Mouse (Mus musculus) liver, embryonic 14.5 days (tissue): ENCODE measurements around the gene Fgfr4. TPM values are rescaled to one million over a fixed set of nuclear protein-coding genes. Genes with fewer than 3 reads are reported as not detected.

Experiments used
- ATAC-seq: fragments of 200-750 bp; cut with Nextera tagmentation; 2 replicates; pipeline ENCODE4 v1.8.0; 2017; ENCODE audit warnings: moderate number of reproducible peaks, mild to moderate bottlenecking, moderate library complexity; ENCODE audit not compliant: insufficient read depth
- DNase-seq, 3 experiments: peaks; one replicate each; pipeline ENCODE4 v3.0.0-alpha.2; 2012 to 2013; ENCODE audit warnings: low read depth in 3 of 3, low spot score in 3 of 3
- H3K27ac ChIP-seq: fragments of 300-500 bp; sonication (generic); 2 replicates; pipeline ENCODE4 v1.5.1; 2014; ENCODE audit warnings: moderate library complexity, mild to moderate bottlenecking, control low read depth, inconsistent platforms
- H3K27me3 ChIP-seq: fragments of 300-500 bp; sonication (generic); 2 replicates; pipeline ENCODE4 v1.6.1; 2014; ENCODE audit warnings: mild to moderate bottlenecking, low read length, moderate library complexity; ENCODE audit not compliant: control insufficient read depth, insufficient read depth
- H3K36me3 ChIP-seq: fragments of 300-500 bp; sonication (generic); replicated peaks from 2 replicates; pipeline ENCODE4 v1.6.1; 2014; ENCODE audit warnings: low read depth; ENCODE audit not compliant: control insufficient read depth, insufficient read depth
- H3K4me1 ChIP-seq, 2 experiments: fragments of 200-500 bp in 1 of 2; fragments of 300-500 bp in 1 of 2; sonication (generic) in 1 of 2; replicated peaks; 2 replicates each; pipeline ENCODE4 v1.6.1; 2012 to 2014; ENCODE audit warnings: antibody characterized with exemption in 1 of 2, inconsistent platforms in 1 of 2, low read length in 1 of 2; ENCODE audit not compliant: control insufficient read depth in 2 of 2, insufficient read depth in 2 of 2
- H3K4me2 ChIP-seq: fragments of 300-500 bp; sonication (generic); 2 replicates; pipeline ENCODE4 v1.6.1; 2014; ENCODE audit warnings: low read depth, mild to moderate bottlenecking, control low read depth, moderate library complexity
- H3K4me3 ChIP-seq, 2 experiments: fragments of 200-500 bp in 1 of 2; fragments of 300-500 bp in 1 of 2; sonication (generic) in 1 of 2; 2 replicates each; pipeline ENCODE4 v1.5.1; 2012 to 2014; ENCODE audit warnings: low read depth in 2 of 2, low read length in 2 of 2, mild to moderate bottlenecking in 2 of 2, control low read depth in 1 of 2, inconsistent platforms in 1 of 2, moderate library complexity in 1 of 2; ENCODE audit not compliant: insufficient read depth in 1 of 2
- H3K9ac ChIP-seq: fragments of 300-500 bp; sonication (generic); replicated peaks from 2 replicates; pipeline ENCODE4 v1.6.1; 2014; ENCODE audit warnings: mild to moderate bottlenecking, control low read depth, moderate library complexity
- H3K9me3 ChIP-seq: fragments of 300-500 bp; sonication (generic); 2 replicates; pipeline ENCODE4 v1.6.1; 2016; ENCODE audit warnings: low read length, mixed read lengths; ENCODE audit not compliant: control insufficient read depth
- CTCF ChIP-seq: IDR thresholded peaks from 2 replicates; pipeline ENCODE4 v1.5.1; 2016; ENCODE audit warnings: antibody characterized with exemption, low read depth, control low read depth
- EP300 ChIP-seq: IDR thresholded peaks from 2 replicates; pipeline ENCODE4 v1.6.1; 2016; ENCODE audit warnings: antibody characterized with exemption, low read depth
- WGBS: fragments of 180-500 bp; shearing (Covaris S2); extraction: QIAGEN DNeasy Blood & Tissue Kit; methylation state at CpG from one replicate; pipeline ENCODE4 v1.1.7; 2014; ENCODE audit not compliant: insufficient replicate concordance; 5-methylcytosine and 5-hydroxymethylcytosine counted together
- polyA plus RNA-seq, 2 experiments: library from polyadenylated mRNA; depleted of rRNA in 1 of 2; stranded (reverse) in 1 of 2; unstranded in 1 of 2; fragments of >200 nt; fragmentation: Nextera tagmentation in 1 of 2; extraction: Ambion mirVana in 1 of 2; gene quantifications; 2 replicates each; pipeline versions ENCODE4 v1.2.1 to v1.2.3; 2012 to 2014

Fgfr4 gene
- polyA plus RNA-seq, 2 experiments: 3.3 to 3.9 TPM

DNA sequence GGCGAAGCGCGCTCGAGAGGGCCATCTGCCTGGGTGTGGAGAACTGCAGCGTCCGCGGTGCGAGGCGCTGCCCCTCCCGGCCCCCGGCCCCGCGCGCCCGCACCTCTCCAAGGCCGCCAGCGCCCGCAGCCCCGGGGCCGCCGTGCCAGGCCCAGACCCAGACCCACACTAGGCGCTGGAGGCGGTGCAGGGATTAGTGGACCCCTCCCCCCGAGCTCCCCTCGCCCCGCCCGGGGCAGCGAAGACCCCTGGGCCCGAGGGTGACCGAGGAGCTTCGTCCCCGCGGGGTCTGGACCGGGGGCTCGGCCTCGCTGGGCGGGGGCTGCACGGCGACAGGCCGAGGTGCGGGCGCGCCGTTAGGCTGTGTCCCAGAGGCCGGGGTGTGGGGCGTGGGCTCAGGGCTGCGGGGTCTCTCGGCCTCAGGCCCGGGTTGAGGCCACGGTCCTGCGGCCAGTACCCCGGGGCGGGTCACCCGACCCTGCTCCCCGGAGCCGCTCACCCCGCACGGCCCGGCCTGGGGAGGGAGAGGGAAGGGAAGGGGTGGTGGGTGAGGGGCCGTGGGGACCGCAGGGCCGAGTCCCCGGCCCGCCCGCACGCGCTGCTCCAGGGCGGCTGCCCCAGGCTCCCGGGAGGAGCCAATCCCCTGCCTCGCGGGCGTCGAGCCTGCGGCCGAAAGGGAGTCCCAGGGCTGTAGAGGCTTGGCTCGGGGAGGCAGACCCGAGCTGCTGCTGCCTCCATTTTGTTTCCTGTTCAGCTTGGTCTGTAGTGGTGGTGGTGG is 57.9 kb downstream of the Fgfr4 start:
- TF ChIP-seq EP300 (no peak), CTCF (no peak; the same call in 1 of the 2 replicates)
- peak overlapping the region; percentile 64 to 91 for H3K4me3 ChIP-seq
- H3K4me2 ChIP-seq: peak overlapping the region; percentile 80
- whole genome bisulfite sequencing: 3% methylated on average over 69 of the region's 77 CpGs
- peaks cover 18 to 32% of the 10 kb centered on the region in 2 experiments for H3K4me1 ChIP-seq
- no peaks in the 10 kb centered on the region for H3K27me3 ChIP-seq
- H3K9me3 ChIP-seq: no peaks in the 10 kb centered on the region
- peaks cover 15% of the 10 kb centered on the region for H3K36me3 ChIP-seq
- H3K9ac ChIP-seq: peak overlapping the region; percentile 89
- ATAC-seq: peak; percentile 36
- H3K27ac ChIP-seq: peak overlapping the region; percentile 61
- DNase-seq: peak; percentile 28 to 50 (median 33)

DNA sequence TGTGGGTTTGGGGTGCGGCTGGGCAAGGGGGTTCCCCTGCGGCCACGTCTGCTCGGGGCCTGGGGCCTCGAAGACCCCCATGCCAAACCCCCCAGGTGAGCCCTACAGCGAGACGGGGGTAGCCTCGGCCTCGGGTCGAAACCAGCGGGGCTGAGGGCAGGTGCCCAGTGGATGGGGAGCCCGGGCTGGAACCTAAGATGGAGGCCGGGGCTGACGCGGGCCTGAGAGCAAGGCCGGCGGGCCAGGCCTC is 58.5 kb downstream of the Fgfr4 start:
- TF ChIP-seq EP300 (no peak), CTCF (no peak)
- Histone ChIP-seq H3K9ac (peak overlapping the region; percentile 89), H3K4me1 (peaks cover 20 to 35% of the 10 kb centered on the region in 2 experiments), H3K9me3 (no peaks in the 10 kb centered on the region), H3K27ac (peak overlapping the region; percentile 61), H3K4me3 (peak overlapping the region; percentile 64 to 91), H3K4me2 (peak overlapping the region; percentile 80), H3K27me3 (no peaks in the 10 kb centered on the region), H3K36me3 (peaks cover 17% of the 10 kb centered on the region)
- 1% methylated on average over 17 of the region's 17 CpGs for WGBS
- ATAC-seq: peak; percentile 64
- DNase-seq: no peak

DNA sequence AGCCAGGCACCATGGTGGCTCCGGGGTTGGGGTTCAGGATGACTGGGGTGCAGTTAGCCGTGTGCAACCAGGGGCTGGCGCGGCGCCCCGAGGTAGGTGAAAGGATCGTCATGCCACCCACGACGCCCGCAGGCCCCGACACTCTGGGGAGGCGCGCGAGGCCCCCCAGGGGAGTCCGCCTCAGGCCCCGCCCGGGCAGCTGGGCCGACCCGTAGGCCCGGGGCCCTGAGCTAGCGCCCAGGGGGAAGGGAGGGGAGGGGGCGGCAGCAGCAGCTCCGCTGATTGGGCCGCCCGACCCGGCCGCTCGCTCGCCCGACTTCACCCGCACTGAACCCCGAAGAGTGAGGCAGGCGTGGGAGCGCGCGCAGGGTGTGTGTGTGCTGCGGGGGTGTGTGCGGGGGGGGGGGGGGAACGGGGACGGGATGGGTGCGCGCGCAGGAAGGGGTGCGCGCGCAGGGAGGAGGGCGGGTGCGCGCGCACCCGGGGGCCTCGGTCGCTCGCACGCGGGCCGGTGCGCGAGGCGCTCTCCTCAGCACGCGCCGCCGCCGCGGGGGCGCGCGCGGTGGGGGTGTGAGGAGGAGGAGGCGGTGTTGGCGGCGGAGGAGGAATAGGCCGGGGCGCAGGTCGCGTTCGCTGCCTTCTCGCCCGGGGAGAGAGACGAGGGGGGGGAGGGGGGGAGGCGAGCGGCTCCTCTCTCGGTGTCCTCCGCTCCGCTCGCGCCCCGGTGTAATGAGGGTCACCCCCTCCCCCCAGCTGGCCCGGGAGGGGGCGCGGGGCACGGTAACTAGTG is 59.0 kb downstream of the Fgfr4 start:
- peak; percentile 80 for ATAC-seq
- WGBS: under 1% methylated on average over 44 of the region's 93 CpGs
- H3K4me2 ChIP-seq: peak overlapping the region; percentile 80
- H3K9me3 ChIP-seq: no peaks in the 10 kb centered on the region
- DNase-seq: peak; percentile 82 to 88 (median 87)
- H3K4me3 ChIP-seq: peak overlapping the region; percentile 89 to 91
- H3K36me3 ChIP-seq: peaks cover 22% of the 10 kb centered on the region
- TF ChIP-seq CTCF (no peak), EP300 (no peak)
- H3K9ac ChIP-seq: peak overlapping the region; percentile 96
- H3K27me3 ChIP-seq: no peaks in the 10 kb centered on the region
- peak overlapping the region; percentile 75 for H3K27ac ChIP-seq
- peaks cover 25 to 40% of the 10 kb centered on the region in 2 experiments for H3K4me1 ChIP-seq

DNA sequence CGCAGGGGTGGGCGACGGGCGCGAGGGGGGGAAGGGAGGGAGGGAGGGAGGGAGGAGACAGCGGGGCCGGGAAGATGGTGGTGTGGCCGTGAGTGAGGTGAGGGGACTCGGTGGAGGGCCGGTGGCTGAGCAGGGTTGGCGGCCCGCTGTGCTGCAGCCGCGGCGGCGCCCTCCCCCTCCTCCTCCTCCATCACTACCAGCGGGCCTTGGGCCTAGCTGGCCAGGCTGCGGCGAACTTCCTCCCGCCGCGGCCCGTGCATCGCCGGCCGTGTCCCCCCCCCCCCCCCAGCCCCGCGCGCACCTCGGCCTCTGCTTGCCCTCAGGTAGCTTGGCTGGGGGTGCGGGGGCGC is 59.5 kb downstream of the Fgfr4 start:
- Histone ChIP-seq H3K27ac (peak overlapping the region; percentile 75), H3K36me3 (peaks cover 24% of the 10 kb centered on the region), H3K9me3 (no peaks in the 10 kb centered on the region), H3K4me2 (peak overlapping the region; percentile 80), H3K4me1 (peaks cover 26 to 40% of the 10 kb centered on the region in 2 experiments), H3K4me3 (peak overlapping the region; percentile 89 to 91), H3K27me3 (no peaks in the 10 kb centered on the region), H3K9ac (peak overlapping the region; percentile 96)
- peak in 2 of 3 experiments; percentile 25 to 27 for DNase-seq
- TF ChIP-seq EP300: no peak
- no peak for TF ChIP-seq CTCF
- peak; percentile 35 for ATAC-seq
- 2% methylated on average over 10 of the region's 32 CpGs for WGBS

DNA sequence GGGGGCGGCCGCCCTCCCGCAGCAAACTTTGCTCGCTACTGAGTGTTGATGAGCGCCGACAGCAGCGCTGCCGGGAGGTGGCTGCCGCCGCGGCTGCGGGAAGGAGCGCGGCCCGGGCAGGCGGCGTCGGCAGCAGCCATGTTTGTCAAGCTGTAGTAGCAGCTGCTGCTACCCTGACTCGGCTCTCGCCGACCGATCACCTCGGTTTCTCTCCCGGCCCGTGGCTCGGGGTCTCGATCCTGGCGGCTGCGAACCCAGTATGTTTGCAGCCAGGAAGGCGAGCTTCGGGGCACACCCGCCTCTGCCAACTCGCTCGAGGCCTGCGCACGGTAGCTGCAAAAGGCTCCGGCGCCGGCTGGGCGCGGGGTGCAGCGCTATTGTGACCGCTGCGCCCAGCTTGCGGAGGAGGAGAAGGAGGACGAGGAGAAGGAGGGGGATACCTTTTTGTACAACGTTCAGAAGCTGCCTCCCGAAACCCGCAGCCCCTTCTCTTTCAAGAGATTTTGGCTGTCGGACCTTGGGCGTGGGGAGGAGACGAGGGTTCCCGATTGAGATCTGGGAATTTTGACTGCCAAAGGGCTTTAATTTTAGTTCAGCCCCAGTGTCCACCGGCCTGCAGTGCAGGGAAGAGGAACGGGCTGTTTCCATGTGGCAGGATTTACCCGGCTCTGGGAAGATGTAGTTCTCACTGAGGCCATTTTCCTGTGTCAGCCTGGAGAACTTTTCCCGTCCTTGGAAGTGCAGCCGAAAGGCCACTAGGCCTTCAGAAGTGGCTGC is 60.1 kb downstream of the Fgfr4 start:
- H3K36me3 ChIP-seq: peaks cover 28% of the 10 kb centered on the region
- H3K9me3 ChIP-seq: no peaks in the 10 kb centered on the region
- no peaks in the 10 kb centered on the region for H3K27me3 ChIP-seq
- TF ChIP-seq CTCF (no peak), EP300 (no peak)
- peak overlapping the region; percentile 96 for H3K9ac ChIP-seq
- peaks cover 26 to 40% of the 10 kb centered on the region in 2 experiments for H3K4me1 ChIP-seq
- ATAC-seq: no peak
- H3K4me3 ChIP-seq: peak overlapping the region; percentile 89 to 91
- H3K27ac ChIP-seq: peak overlapping the region; percentile 75
- peak in 1 of 3 experiments; percentile 23 for DNase-seq
- H3K4me2 ChIP-seq: peak overlapping the region; percentile 80
- WGBS: under 1% methylated on average over 55 of the region's 58 CpGs
